Mouse (Mus musculus) R1 (cell line): ENCODE results near the gene Ralgds.
A peak's percentile ranks its signal among the peaks of the same experiment; 100 is the strongest.

Source experiments
- DNase-seq: peaks from one replicate; pipeline ENCODE4 v3.0.0-alpha.2; 2018; ENCODE audit warnings: low read depth, low spot score

Gene Ralgds

DNA sequence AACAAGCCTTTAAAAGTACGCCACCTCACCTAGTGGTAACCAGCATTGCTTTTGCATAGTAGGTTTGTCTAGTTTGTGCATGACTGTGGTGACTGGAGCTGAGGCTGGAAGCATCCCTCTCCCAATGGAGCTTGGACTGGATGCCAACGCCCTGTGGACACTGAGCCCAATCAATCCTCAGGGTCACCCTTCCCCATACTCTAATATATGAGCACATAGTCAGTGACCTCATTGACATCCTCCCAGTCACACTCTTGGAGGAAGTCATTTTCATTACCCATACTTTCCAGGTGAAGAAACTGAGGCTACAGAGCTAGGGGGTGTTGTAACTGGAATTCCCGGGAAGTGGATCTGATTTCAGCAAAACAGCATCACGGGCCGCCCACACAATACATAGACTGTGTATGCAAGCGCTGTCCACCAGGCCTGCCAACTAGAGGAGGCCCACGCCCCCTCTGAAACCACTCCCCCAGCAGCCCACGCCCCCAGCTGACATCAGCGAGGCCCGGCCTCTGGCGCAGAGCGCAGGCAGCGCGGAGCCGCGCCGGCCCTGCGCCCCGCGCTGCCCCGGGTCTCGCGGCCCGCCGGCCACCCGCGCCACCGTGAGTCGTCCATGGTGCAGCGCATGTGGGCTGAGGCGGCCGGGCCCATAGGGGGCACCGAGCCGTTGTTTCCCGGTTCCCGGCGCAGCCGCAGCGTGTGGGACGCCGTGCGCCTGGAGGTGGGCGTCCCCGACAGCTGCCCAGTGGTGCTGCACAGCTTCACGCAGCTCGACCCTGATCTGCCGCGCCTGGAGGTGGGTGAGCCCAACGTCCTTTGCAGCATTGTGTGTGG lies 20.2 kb downstream of the Ralgds start:
- peak; percentile 91 for DNase-seq

DNA sequence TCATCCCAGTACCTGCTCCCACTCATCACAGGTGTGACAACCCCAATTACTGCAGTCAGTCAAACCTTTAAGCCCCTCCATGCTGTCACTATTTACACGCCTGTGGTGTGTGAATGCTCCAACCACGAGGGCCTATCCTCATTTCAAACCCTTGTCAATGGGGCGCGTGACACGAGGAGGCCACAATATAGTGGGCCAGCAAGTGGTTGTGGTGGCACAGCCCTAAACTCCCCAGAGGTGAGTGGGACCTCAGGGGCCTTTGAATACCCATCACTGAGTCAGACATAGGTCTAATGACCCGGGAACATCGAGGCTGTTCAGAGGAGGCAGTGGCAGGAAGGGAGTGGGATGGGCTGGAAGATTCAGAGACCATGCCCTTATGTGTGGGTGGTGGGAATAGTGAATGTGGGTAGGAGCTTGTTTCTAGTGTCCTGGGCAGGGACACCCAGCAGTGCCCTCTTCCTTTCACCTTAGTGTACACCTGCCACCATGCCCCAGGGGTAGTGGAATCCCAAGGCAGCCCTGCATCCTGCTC lies 21.0 kb downstream of the Ralgds start:
- DNase-seq: no peak

DNA sequence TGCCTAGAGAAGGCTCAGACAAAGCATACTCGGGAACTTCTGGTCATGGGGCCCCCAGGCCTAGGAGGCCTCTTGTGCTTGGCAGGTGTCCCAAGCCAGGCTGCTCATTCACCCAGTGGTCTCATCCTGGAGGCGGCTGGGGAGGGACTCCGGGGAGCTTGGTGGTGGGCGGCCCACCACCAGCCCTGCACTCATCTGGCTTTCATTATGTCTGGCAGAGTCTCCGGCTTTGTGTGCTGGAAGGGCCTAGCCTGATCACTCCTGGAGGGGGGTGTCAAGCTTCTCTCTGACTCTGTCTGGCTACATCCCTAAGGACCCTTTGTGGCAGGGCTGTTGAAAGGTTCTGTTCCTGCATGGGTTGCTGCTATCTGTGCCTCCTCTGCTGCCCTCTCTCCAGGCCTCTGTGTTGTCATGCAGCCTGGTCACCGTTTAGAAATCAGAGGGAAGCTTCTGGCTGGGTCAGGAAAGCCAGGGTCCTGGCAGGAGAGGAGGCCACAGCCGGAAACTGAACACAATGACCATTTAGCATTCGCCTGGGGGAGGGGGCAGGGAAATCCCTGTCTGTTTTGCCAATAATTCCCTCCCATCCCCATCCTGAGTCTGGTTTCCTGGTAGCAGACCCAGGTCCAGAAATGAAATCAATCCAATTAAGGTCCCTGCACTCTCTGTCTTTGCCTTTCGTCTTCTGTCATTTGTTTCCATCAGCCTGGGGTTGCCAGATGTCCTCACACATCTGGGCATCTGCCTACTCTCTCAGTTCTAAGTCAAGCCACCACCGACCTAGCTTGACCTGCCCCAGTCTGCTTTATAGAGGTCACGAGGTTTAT lies 21.7 kb downstream of the Ralgds start:
- no peak for DNase-seq

DNA sequence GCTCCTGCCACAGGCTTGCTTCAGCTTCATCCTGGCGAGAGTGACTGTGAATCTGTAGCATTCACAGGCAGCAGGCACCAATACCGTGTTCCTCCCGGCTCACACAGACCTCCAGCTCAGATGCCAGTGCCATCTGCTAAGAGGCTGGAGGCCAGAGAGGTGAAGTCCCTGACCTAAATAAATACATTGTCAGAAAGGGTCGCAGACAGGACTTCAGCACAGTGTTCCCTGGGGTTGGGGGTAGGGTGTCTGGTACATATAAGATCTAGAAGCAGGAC lies 22.3 kb downstream of the Ralgds start:
- no peak for DNase-seq

DNA sequence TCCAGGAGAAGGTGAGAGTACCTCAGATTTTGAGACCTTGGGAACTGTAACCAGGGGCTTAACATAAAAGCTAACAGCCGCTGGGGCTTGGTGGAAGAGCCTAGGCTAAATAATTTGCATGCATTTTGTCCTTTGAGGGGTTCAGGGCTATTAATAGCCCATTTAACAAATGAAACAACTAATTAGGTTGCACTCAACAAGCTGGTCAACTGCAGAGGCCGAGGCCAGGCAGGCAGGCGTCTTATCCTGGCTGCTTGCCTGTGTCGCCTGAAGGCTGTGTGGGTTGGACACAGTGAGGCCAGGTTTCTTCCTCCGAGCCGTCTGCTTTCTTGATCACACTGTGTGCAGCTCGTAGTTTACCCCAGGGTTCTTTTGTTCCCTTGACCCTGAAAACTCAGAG lies 22.7 kb downstream of the Ralgds start:
- no peak for DNase-seq

DNA sequence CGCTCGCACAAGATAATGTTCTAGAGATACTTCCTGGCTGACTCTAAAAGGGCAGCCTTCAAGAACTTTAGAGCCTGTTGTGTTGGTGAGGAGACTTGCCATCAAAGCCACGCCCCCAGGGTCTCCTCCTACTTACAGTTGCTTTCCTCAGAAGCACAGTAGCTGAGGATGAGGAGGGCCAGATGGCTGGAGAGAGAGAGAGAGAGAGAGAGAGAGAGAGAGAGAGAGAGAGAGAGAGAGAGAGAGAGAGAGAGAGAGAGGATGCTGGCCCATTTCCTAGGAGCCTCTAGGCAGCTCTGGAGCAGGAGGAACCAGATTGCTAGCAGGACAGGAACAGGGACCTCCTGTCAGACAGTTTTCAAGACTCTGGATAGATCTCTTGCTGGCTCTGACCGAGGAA lies 23.2 kb downstream of the Ralgds start:
- peak; percentile 33 for DNase-seq

DNA sequence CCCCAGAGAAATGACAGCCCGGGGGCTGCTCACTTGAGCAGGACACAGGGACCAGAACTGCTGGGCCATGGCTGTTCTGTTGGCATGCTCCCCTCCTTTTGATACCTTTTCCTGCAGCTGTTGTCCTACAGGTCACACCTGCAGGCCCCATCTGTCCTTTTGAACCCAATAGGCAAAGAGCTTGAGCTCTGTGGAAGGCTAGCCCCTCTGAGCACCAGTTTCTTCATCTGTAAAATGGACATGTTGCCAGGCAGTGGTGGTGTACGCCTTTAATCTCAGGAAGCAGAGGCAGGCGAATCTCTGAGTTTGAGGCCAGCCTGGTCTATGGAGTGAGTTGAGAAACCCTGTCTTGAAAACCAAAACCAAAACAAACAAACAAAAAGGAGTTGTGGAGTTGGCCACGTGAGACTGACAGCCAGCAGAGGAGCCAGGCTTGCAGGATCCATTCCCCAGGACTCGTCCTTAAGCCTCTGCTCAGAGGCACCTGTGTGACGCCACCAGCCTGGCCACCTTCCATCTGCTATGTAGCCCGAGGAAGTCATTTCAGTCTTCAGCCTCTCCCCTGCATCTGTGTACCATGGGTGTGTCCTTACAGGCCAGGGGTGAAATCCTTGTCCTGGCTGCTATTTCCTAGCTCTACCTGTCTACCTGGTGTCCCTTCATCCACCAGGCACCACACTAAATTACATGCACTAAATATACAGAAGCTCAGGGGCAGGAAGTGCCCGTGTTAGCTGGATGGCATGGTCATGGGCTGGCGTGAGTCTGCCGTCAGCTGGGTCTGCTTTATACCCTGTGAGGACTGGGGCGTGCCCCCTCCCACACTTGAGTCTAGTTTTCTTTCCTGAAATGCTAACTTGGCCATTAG lies 24.1 kb downstream of the Ralgds start:
- DNase-seq: no peak

DNA sequence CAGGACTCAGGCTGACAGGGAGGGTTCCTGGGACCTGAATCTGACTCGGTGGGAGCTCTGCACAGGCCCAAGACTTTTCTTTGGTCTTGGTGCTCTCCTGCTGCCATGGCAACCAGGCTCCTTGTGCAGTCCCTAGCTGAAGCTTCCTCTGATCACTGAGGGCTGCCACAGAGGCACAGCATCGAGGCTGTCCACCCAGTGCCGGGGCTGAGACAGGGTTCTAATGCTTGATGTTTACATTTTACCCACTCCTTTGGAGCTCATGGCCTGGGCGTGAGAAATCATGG lies 24.7 kb downstream of the Ralgds start:
- peak; percentile 58 for DNase-seq

DNA sequence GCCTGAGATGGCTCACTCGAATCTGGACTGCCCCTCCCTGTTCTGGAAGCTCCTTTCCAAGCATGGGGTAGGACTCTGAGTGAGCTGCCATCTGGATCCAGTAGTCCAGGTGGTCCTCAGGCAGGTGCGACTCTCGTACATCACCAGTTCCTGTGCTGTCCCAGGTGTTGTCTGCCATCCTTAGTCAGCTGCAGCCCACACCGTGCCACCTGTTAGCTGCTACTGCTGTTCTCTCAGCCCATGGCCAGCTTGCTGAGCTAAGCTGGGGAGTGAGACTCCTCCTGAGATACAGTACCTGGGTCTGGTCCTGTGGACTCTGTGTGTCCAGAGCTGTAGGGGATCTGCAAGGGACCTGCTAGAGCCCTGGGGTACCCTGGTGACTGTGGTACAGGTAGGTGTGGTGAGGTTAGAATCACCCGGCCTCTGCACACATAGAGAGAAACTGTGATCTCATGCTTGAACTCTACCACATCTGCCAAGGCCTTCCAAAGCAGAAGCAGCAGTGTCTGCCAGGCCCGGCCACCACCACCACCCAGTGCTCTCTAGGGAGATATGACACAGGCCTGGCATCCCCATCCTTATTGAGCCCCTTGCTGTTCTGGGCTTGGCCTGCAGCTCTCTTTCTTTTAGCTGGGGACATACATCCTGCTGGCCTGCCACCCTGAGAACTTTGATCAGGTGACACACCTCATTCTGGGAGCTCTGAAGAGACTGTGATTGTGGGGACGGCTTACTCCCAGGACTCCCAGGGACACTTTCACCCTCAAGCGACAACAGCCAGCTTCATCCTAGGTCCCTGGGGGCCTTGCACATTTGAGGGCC lies 25.3 kb downstream of the Ralgds start:
- no peak for DNase-seq

DNA sequence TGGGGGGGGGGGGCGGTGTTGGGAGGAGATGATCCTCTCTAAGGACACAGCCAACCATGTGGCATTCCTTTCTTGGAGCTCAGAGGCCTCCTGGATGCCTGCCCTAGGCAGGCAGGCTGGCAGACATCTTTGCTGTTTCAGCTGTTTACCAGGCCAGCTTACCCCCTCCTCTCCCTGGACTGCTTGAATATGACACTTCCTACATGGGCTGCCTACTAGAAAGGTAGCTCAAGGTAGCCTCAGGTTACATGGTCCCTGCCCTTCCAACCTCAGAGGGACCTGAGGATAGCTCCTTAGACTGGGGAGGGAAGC lies 25.8 kb downstream of the Ralgds start:
- no peak for DNase-seq

DNA sequence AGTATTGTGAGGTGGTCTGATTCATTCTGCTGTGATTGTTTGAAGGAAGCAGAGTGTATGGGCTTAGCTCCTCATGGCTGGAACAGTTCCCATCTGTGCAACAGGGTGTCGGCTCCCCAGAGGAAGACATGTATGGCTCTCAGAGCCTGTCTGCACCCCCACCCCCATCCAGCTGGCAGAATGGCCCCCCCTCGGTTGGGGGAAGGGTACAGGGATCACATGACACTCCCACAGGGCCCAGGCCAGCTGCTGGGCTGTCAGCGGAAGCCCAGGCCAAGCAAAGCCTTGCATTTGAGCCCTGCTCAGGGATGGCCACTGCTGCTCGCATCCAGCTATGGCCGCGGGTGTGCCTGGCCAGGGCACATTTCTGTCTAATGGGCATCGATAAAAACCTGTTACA lies 26.3 kb downstream of the Ralgds start:
- DNase-seq: no peak

DNA sequence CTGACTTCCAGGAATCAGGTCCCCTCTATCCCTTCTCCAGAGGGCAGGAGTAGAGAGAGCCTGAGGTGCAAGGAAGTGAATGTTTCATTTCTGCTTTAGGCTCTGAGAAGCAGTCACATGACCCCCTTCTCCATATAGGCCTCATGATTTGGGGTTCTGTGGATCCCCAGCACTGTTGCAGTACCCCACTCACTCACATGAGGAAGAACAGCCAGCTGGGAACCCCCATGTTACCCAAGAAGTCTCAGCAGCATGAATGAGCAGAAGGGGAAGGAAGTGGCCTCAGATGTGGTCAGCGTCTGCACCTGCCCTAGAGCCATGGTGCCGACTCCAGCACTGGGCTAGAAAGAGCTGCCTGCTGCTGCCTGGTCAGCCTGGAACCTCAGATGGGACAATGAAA lies 27.0 kb downstream of the Ralgds start:
- DNase-seq: no peak

DNA sequence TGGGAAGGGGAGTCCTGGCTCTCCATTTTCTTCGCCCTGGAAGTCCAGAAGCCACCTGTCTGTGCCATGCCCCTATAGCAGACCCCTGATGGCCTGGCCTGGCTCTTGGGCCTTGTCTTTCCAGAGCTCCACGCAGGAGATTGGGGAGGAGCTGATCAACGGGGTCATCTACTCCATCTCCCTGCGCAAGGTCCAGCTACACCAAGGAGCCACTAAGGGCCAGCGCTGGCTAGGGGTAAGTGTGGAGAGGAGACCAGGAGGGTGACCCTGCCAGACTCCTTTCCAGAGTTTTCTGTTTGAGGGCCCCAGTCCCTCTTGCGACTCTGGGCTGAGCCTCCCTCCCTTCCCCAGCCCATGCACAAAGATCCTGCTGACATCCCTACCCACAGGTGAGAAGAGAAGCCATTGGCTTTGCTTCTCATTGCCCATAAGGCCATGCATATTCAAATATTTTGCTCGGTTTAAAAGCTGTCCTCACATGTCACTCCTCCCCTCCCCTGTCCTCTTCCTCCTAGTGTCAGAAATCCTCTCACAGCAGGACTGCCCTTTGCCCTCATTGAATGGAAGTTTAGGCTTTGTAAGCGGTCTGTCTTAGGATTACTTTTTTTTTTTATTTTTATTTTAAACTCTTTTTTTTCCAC lies 27.8 kb downstream of the Ralgds start:
- DNase-seq: no peak

DNA sequence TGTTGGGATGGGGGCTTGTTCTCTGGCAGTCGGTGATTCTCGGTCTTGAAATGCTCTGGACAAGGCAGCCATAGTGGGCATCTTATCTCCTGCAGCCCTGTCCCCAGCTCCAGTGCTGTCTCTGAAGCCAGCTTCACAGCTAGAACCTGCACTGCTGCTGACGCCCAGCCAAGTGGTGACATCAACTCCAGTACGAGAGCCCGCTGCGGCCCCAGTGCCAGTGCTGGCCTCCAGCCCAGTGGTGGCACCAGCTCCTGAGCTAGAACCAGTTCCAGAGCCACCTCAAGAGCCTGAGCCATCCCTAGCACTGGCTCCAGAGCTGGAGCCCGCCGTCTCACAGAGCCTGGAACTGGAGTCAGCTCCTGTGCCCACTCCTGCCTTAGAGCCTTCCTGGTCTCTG lies 31.0 kb downstream of the Ralgds start:
- no peak for DNase-seq

DNA sequence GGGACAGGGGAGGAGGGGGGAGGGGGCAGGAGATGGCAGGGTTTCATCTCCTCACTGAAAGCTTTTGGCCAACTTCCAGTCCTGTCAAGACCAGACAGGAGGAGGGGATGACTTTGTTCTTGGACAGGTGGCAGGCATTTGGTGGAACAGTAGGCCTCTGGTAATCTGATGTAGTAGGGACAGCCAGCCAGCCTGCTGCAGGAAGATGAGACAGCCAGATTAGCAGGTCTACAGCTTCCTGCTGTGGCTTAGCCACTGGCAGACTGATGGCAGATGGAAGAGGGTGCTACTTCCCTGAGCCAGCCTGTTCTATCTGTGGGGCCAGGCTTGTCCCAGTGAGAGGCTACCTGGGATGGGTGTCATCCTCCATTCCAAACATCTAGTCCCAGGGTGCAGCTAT lies 33.1 kb downstream of the Ralgds start:
- DNase-seq: no peak

DNA sequence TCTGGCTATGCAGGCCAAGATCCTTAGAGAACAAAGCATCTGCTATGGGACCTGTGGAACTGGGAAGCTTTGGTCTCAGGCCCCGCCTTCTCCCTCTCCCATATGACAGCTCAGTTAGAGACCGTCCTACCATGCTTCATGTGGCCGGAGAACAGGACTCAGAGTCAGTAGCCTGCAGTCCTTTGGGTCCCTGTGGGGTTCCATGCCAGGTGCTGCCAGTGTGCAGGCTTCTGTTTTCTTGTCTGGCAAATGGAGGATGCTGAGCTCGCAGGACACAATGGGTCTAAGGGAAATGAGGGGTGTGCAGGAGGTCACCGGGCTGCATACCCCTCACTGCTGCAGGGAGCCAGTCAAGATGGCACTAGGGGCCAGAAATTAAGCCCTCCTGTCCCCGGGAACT lies 33.6 kb downstream of the Ralgds start:
- no peak for DNase-seq

DNA sequence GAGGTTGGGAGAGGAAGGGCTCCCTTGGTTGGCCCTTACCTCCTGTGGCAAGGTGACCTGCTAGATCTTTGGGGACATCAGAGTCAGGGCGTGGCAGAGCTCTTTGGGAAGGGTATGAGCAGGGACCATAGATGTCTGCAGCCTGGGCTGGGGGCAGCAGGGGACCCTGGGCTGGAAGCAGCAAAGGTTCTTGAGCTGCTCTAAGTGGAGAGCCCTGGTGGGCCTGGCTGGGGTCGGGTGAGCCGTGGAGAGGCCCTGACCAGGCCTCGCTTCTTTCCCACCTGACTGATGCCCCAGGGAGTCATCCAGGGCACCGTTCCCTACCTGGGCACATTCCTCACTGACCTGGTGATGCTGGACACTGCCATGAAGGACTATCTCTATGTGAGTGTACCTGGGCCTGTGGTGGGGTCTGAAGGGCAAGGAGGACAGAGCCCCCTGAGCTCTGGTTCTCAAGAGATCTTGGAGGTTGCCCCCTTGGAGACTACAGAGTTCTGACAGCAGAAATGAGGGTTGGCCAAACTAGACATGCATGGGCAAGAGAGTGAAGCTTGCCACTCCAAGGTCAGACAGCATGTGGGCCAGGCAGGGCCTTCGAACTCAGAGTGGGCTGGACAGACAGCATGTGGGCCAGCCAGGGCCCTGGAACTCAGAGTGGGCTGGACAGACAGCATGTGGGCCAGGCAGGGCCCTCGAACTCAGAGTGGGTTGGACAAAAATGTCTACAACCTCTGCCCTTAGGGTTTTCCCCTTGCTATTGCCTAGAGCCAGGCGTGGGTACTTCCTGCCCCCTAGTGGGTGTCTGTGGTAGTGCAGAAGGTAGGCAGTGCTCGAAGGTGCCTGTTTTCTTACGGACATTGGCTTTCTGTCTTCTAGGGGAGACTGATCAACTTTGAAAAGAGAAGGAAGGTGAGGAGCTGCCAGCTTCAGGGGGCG lies 34.6 kb downstream of the Ralgds start:
- DNase-seq: peak; percentile 78

DNA sequence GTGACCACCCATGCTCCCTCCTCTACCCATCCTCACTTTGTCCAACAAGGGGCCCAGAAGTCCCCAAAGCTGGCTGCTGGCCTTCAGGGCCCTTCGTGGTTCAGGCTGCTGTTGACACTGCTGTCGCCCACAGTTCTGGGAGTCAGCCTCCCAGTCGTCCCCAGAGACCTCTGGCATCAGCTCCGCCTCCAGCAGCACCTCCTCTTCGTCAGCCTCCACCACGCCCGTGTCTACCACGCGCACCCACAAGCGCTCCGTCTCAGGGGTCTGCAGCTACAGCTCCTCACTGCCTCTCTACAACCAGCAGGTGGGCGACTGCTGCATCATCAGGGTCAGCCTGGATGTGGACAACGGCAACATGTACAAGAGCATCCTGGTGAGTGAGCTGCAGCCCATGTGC lies 36.2 kb downstream of the Ralgds start:
- DNase-seq: no peak

DNA sequence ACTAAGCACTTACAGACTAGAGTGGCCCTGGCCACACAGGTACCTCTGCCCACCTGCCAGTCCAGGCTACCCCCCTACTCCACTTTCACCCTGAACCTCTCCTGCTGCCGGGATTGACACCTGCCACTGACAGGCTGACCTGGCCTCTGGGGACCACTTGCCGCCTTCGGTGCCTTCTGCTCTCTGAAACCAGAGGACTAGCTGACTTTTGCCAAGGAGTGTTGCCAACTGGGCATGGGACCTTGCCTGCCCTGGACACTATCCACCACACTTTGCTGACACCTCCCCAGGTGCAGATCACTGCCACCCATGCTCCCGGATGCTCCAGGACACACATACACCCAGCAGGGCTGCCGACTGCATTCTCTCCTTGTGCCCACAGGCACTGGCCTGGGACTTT lies 39.4 kb downstream of the Ralgds start:
- no peak for DNase-seq

DNA sequence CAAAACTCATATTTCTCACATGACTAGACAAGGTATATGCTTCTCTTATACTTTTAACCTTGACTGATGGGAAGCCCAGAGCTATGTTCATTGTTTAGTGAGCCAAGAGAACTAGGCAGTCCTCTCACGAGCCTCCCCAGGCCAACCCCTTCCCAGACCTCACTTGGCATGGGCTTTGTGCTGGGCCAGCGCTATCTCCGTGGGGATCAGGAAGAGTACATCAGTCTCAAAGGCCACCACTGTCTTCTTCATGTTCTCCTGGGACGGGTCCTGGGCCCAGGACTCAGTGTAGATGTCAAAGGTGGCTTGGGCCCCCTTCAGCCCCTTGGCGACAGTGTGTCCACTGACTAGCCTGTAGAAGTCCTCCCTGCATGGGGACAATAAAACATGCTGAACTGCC lies 44.5 kb downstream of the Ralgds start:
- DNase-seq: no peak
